Mouse (Mus musculus) myocyte (in vitro differentiated cells): Measurements from ENCODE around the gene Fam161a.

ENCODE experiments used
- E2F4 ChIP-seq: IDR thresholded peaks from one replicate; pipeline ENCODE4 v1.6.1; 2011; ENCODE audit warnings: mild to moderate bottlenecking, control low read depth, moderate library complexity; ENCODE audit not compliant: insufficient read depth
- MYOD1 ChIP-seq, 3 experiments: IDR thresholded peaks; one replicate each; pipeline ENCODE4 v1.6.1; 2011; ENCODE audit warnings: control low read depth in 2 of 3, low read depth in 2 of 3, mild to moderate bottlenecking in 2 of 3, moderate library complexity in 1 of 3; ENCODE audit not compliant: insufficient read length in 2 of 3, control insufficient read depth in 1 of 3
- MYOG ChIP-seq, 3 experiments: IDR thresholded peaks; one replicate each; pipeline ENCODE4 v1.6.1; 2011; ENCODE audit warnings: control low read depth in 2 of 3, low read depth in 2 of 3, mild to moderate bottlenecking in 2 of 3; ENCODE audit not compliant: insufficient read length in 2 of 3, control insufficient read depth in 1 of 3, insufficient read depth in 1 of 3
- POLR2A ChIP-seq: IDR thresholded peaks from one replicate; pipeline ENCODE4 v1.6.1; 2011; ENCODE audit warnings: low read depth, mild to moderate bottlenecking, control low read depth, moderate library complexity; ENCODE audit not compliant: insufficient read length
- REST ChIP-seq: IDR thresholded peaks from one replicate; pipeline ENCODE4 v1.6.1; 2011; ENCODE audit warnings: mild to moderate bottlenecking, control low read depth, moderate library complexity; ENCODE audit not compliant: insufficient read depth, insufficient read length
- SRF ChIP-seq: IDR thresholded peaks from one replicate; pipeline ENCODE4 v1.6.1; 2011; ENCODE audit warnings: low read depth; ENCODE audit not compliant: control insufficient read depth, insufficient read length
- TCF12 ChIP-seq: IDR thresholded peaks from one replicate; pipeline ENCODE4 v1.6.1; 2011; ENCODE audit warnings: mild to moderate bottlenecking, control low read depth; ENCODE audit not compliant: poor library complexity, insufficient read depth, severe bottlenecking

GRCm38 (mm10) chr11:23007166-23007480 lies 208 bp upstream of the Fam161a start:
- no peak for TF ChIP-seq REST
- no peak for TF ChIP-seq POLR2A
- no peak for TF ChIP-seq SRF
- no peak for TF ChIP-seq E2F4
- TF ChIP-seq TCF12, result no peak
- TF ChIP-seq MYOG (IDR thresholded peaks at IDR 0.05; ENCODE audit: control insufficient read depth in 1 of 3, insufficient read depth in 1 of 3, insufficient read length in 2 of 3, low read depth in 2 of 3), result no peak
- no peak for TF ChIP-seq MYOD1 (IDR thresholded peaks at IDR 0.05; ENCODE audit: control insufficient read depth in 1 of 3, insufficient read length in 2 of 3, low read depth in 2 of 3)
